Mouse (Mus musculus): ENCODE data around the gene Dpp9.

Dpp9 gene

GRCm38 (mm10) chr17:56139355-56139754 is 79.3 kb downstream of the Dpp9 start:
- DNase-seq = peak in 1 of 2 experiments; percentile 51

DNA sequence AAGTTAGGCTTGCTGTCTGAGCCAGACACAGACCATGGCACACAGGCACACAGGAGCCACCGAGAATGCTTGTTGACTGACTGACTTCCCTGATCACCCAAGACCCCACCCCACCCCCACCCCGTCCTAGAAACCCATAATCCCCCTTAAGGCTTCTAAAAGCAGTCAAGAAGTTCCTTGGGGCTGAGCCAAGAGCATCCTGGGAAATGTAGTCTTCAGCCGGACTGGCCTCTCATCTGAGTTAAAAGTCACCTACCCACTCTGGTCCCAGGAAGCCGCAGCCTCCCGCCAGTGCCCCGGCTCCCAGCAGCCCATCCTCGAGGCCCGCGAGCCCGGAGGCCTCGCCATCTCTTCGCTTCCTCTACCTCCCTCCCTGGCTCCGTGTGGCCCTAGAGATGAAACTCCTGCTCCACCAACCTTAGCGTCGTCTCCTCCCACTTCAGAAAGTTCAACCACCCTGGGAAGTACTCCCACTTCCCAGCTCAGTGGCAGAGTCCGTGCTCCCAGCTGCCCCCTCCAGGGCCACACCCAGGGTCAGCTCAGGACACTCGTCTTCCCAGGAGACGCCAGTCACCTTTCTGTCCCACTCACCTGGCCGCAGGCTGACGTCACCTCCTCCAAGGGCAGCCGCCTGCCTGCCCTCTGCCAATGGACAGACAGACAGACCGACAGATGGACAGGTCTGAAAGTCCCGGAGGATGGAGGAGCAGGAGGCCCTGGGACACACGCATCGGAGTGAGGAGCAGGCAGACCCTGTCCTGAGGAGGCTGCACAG is 80.7 kb downstream of the Dpp9 start:
- no peak for DNase-seq

Data from cerebellum, postnatal 36 days (tissue).